Mouse (Mus musculus): ENCODE measurements around the gene Rpl28. TPM values are rescaled to one million over a fixed set of nuclear protein-coding genes. Genes with fewer than 3 reads are reported as not detected.

Gene Rpl28
- polyA plus RNA-seq (2012; rRNA removed) (486 and 665 TPM in 2 replicates), polyA plus RNA-seq (2014; fragmentation: Nextera tagmentation; extraction: Ambion mirVana) (253 and 275 TPM in 2 replicates)

DNA sequence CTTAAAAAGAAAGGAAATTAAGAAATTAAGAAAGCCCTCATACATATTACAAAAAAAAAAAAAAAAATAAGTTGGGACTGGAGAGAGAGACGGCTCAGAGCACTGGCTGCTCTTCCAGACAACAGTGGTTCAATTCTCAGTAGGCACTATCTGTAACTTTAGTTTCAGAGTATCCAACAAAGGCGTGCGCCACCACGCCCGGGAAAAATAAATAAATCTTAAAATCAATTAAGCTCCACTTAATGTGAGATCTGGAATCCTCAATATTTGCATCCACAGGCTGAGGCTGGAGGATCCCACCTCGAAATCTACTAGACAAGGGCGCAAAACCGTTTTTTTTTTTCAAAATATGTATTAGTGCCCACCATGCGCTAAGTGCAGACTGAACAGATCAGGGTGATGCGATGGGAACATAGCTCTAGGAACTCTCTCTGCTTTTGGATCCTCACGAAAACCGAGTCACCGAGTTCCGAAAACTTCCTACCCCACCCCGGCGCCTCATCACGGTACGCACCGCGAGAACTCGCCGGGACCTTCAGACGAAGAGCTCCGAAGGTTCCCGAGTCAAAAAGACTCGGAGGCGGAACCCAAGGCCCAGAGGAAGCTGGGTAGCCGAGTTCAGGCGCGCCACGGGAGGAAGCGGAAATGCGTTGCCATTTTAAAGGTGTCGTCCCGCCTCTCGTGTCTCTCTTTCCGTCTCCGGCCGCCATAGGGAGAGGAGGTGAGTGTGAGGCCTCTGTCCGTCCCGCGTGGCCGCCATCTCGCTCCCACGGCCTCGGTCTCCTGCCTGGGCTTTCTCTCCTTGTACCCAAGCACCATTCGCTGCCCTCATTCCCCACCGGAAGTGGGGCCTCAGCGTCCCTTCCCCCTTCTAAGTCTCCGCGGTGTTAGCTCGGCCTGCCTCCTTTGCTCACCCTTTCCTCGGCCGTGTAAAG is at the start of gene Rpl28:
Gene Rpl28, plus strand, starts transcription at position 597 of the 935 bp plus-strand sequence.
- Histone ChIP-seq H3K9me3 (ENCODE audit: control insufficient read depth, low read length) (no peaks in the 10 kb centered on the region), H3K27me3 (ENCODE audit: control insufficient read depth, insufficient read depth, low read length) (no peaks in the 10 kb centered on the region), H3K4me1 (ENCODE audit: control insufficient read depth, insufficient read depth, low read length) (peaks cover 15% of the 10 kb centered on the region), H3K36me3 (ENCODE audit: control insufficient read depth, insufficient read depth, low read length) (peaks cover 37% of the 10 kb centered on the region), H3K27ac (replicated peaks; ENCODE audit: low read depth, low read length) (peak within 1 kb of the TSS; percentile 92), H3K4me3 (replicated peaks; ENCODE audit: low read length) (peak within 1 kb of the TSS; percentile 91), H3K4me2 (replicated peaks; ENCODE audit: low read depth, low read length, severe bottlenecking) (peak within 1 kb of the TSS; percentile 83), H3K9ac (ENCODE audit: low read depth, low read length, severe bottlenecking) (peak within 1 kb of the TSS; percentile 97)
- DNase-seq (ENCODE audit: low spot score): peak; percentile 98
- WGBS: 2% methylated on average over 54 of the region's 54 CpGs
- peak; percentile 99 for TF ChIP-seq POLR2A (IDR thresholded peaks at IDR 0.05; ENCODE audit: borderline replicate concordance, extremely low read depth, insufficient read depth, insufficient read length)
- ATAC-seq (ENCODE audit: low FRiP score, low read depth): peak; percentile 91

GRCm38 (mm10) chr7:4743354-4743753 is 49.3 kb upstream of the Rpl28 start:
- H3K4me3 ChIP-seq (replicated peaks; ENCODE audit: low read length): no peak overlapping the region
- ATAC-seq (ENCODE audit: low FRiP score, low read depth): no peak
- H3K36me3 ChIP-seq (ENCODE audit: control insufficient read depth, insufficient read depth, low read length): peaks cover 52% of the 10 kb centered on the region
- no peak for TF ChIP-seq POLR2A (IDR thresholded peaks at IDR 0.05; ENCODE audit: borderline replicate concordance, extremely low read depth, insufficient read depth, insufficient read length)
- no peaks in the 10 kb centered on the region for H3K9me3 ChIP-seq (ENCODE audit: control insufficient read depth, low read length)
- H3K27me3 ChIP-seq (ENCODE audit: control insufficient read depth, insufficient read depth, low read length): no peaks in the 10 kb centered on the region
- no peak overlapping the region for H3K27ac ChIP-seq (replicated peaks; ENCODE audit: low read depth, low read length)
- no peak for DNase-seq (ENCODE audit: low spot score)
- WGBS: 77% methylated on average over 2 of the region's 2 CpGs
- H3K4me1 ChIP-seq (ENCODE audit: control insufficient read depth, insufficient read depth, low read length): peaks cover 12% of the 10 kb centered on the region
- H3K4me2 ChIP-seq (replicated peaks; ENCODE audit: low read depth, low read length, severe bottlenecking): no peak overlapping the region
- no peak overlapping the region for H3K9ac ChIP-seq (ENCODE audit: low read depth, low read length, severe bottlenecking)

- peaks cover 52% of the 10 kb centered on the region for H3K36me3 ChIP-seq (ENCODE audit: control insufficient read depth, insufficient read depth, low read length)
Measured at GRCm38 (mm10) chr7:4744886-4745285, 47.8 kb upstream of the Rpl28 start.

GRCm38 (mm10) chr7:4746326-4746980 is 46.2 kb upstream of the Rpl28 start:
- Histone ChIP-seq H3K36me3 (ENCODE audit: control insufficient read depth, insufficient read depth, low read length) (peaks cover 52% of the 10 kb centered on the region), H3K4me1 (ENCODE audit: control insufficient read depth, insufficient read depth, low read length) (no peaks in the 10 kb centered on the region; the same call in 1 of the 2 replicates)

More at GRCm38 (mm10) chr7:4744886-4745285, 47.8 kb upstream of the Rpl28 start:
- Histone ChIP-seq H3K27me3 (ENCODE audit: control insufficient read depth, insufficient read depth, low read length) (no peaks in the 10 kb centered on the region), H3K9ac (ENCODE audit: low read depth, low read length, severe bottlenecking) (no peak overlapping the region), H3K27ac (replicated peaks; ENCODE audit: low read depth, low read length) (no peak overlapping the region), H3K4me3 (replicated peaks; ENCODE audit: low read length) (no peak overlapping the region), H3K4me2 (replicated peaks; ENCODE audit: low read depth, low read length, severe bottlenecking) (no peak overlapping the region), H3K9me3 (ENCODE audit: control insufficient read depth, low read length) (no peaks in the 10 kb centered on the region), H3K4me1 (ENCODE audit: control insufficient read depth, insufficient read depth, low read length) (peaks cover 7% of the 10 kb centered on the region)
- DNase-seq (ENCODE audit: low spot score) (no peak), ATAC-seq (ENCODE audit: low FRiP score, low read depth) (no peak)
- over 99% methylated on average over 6 of the region's 6 CpGs for WGBS
- no peak for TF ChIP-seq POLR2A (IDR thresholded peaks at IDR 0.05; ENCODE audit: borderline replicate concordance, extremely low read depth, insufficient read depth, insufficient read length)

More at GRCm38 (mm10) chr7:4746326-4746980, 46.2 kb upstream of the Rpl28 start:
- no peak overlapping the region for H3K27ac ChIP-seq (replicated peaks; ENCODE audit: low read depth, low read length)
- H3K27me3 ChIP-seq (ENCODE audit: control insufficient read depth, insufficient read depth, low read length): no peaks in the 10 kb centered on the region
- DNase-seq (ENCODE audit: low spot score) (no peak), ATAC-seq (ENCODE audit: low FRiP score, low read depth) (no peak)
- no peak overlapping the region for H3K4me3 ChIP-seq (replicated peaks; ENCODE audit: low read length)
- 88% methylated on average over 22 of the region's 22 CpGs for WGBS
- no peak for TF ChIP-seq POLR2A (IDR thresholded peaks at IDR 0.05; ENCODE audit: borderline replicate concordance, extremely low read depth, insufficient read depth, insufficient read length)
- H3K9ac ChIP-seq (ENCODE audit: low read depth, low read length, severe bottlenecking): no peak overlapping the region
- H3K9me3 ChIP-seq (ENCODE audit: control insufficient read depth, low read length): no peaks in the 10 kb centered on the region
- no peak overlapping the region for H3K4me2 ChIP-seq (replicated peaks; ENCODE audit: low read depth, low read length, severe bottlenecking)
